Comparison of ENCODE assay signal across 26 mouse cellular contexts in the genomic region with DNA sequence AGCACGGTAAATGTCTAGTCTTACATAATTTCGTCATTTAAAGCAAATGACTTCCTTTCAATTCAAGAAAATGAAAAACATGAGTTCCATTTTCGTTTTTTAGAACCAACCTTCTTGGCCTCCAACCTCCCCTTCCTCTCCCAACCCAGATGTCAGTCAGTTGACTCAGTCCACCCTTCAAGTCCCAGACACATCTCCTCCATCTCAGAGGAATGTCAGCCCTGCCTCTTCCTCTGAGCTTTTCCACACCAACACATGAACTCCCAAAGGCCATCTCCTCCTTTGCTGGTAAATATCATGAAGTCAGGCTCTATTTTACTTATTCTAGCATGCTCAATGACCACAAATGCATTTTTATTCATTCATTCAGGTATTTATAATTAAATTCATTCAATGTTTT.
"Had no signal": no experiment of that assay in that cellular context is flagged by ENCODE, and none has a peak within 500 bp of the region (broad histone marks: within the 10 kb centered on the region; RNA-seq: fewer than 3 reads in every experiment).

No protein-coding gene starts in this region.

- H3K4me2 ChIP-seq: embryonic facial prominence, embryonic 12.5 days; embryonic facial prominence, embryonic 13.5 days; embryonic facial prominence, embryonic 15.5 days; forebrain, embryonic 12.5 days; forebrain, embryonic 13.5 days had no signal

- DNase-seq: cerebellum, adult 8-10 months; cerebellum, adult 9-10 months; cerebellum, adult 9-11 months; cerebellum, postnatal 10 days; cerebellum, postnatal 14 days; cerebellum, postnatal 25 days; cerebellum, postnatal 36 days; embryo, embryonic 11 days; forebrain, postnatal 0 days; gastrocnemius, adult 2 months; gastrocnemius, postnatal 10 days; gastrocnemius, postnatal 14 days; gastrocnemius, postnatal 25 days; gastrocnemius, postnatal 36 days; heart, adult 18-20 months; heart, adult 2 months had no signal

- H3K9me3 ChIP-seq: embryonic facial prominence, embryonic 10.5 days; embryonic facial prominence, embryonic 12.5 days; embryonic facial prominence, embryonic 13.5 days; embryonic facial prominence, embryonic 15.5 days; forebrain, embryonic 10.5 days; forebrain, embryonic 12.5 days; forebrain, embryonic 13.5 days had no signal

- ATAC-seq: forebrain, embryonic 13.5 days; forebrain, embryonic 14.5 days; forebrain, embryonic 16.5 days; forebrain, postnatal 0 days had no signal

- H3K27me3 ChIP-seq: embryonic facial prominence, embryonic 12.5 days; embryonic facial prominence, embryonic 13.5 days; embryonic facial prominence, embryonic 15.5 days; forebrain, embryonic 12.5 days; forebrain, embryonic 13.5 days had no signal

- H3K4me3 ChIP-seq: embryonic facial prominence, embryonic 10.5 days; embryonic facial prominence, embryonic 12.5 days; embryonic facial prominence, embryonic 13.5 days; embryonic facial prominence, embryonic 15.5 days; erythroblast, embryonic 14.5 days; forebrain, embryonic 10.5 days; forebrain, embryonic 12.5 days; forebrain, embryonic 13.5 days; gastrocnemius, adult 2 months; heart, adult 2 months had no signal

- H3K27ac ChIP-seq: embryonic facial prominence, embryonic 10.5 days; embryonic facial prominence, embryonic 12.5 days; embryonic facial prominence, embryonic 13.5 days; embryonic facial prominence, embryonic 15.5 days; forebrain, embryonic 10.5 days; forebrain, embryonic 12.5 days; forebrain, embryonic 13.5 days; gastrocnemius, adult 2 months; heart, adult 2 months had no signal

- H3K9ac ChIP-seq: embryonic facial prominence, embryonic 12.5 days; embryonic facial prominence, embryonic 13.5 days; embryonic facial prominence, embryonic 15.5 days; forebrain, embryonic 12.5 days; forebrain, embryonic 13.5 days; forebrain, postnatal 0 days had no signal
